Mouse (Mus musculus): Measurements from ENCODE around the gene Ess2.

Gene Ess2

GRCm38 (mm10) chr16:17911052-17911595, at the start of gene Ess2:
TSS of gene Ess2 (minus strand) at chr16:17911348.
- in situ Hi-C loops (cut with MboI, MseI) = loop anchor here in 1 of 2 experiments (5.0 kb wide), 1 partner anchor 704 kb away; the partner anchor contains the start of gene Rimbp3

DNA sequence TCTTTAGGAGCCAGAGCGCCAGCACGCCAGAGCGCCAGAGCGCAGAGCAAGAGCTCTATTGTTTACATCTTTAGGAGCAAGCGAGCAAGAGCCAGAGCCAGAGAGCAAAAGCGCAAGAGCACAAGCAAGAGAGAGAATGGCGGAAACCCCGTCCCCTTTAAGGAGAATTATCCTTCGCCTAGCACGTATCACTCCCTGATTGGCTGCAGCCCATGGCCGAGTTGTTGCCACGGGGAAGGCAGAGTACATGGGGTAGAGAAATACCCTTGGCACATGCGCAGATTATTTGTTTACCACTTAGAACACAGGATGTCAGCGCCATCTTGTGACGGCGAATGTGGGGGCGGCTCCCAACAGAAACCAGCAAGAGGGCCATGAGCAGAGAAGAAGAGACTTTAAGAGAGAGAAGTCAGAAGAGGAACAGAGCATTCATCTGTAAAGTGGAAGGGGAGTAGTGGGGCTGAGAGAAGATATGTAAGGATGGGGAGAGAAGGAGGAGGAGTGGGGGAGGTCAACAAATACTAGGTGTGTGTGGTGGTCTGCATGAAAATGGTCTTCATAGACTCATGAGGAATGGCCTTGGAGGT, 45.0 kb upstream of the Ess2 start:
- in situ Hi-C loops (cut with MboI, MseI) = loop anchor here in 1 of 2 experiments (10.0 kb wide), 1 partner anchor 721 kb away; the partner anchor contains the start of gene Hic2

DNA sequence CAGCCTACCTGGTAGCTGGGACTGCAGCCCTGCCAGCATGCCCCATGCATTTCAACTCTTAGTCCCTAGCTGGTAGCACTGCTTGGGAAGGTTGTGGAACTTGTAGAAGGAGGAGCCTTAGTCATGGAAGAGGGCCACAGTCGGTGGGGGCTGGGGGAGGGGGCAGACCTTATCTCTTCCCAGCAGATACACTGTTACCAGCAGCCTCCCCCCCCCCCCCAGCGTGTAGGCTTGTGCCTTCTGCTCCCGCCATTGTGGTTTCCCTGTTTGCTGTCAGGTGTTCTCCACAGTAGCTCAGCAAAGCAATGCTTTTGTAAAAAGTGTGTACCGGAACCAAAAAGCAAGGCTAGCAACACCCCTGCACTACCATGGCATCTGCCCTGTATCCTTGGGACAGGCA, 40.5 kb upstream of the Ess2 start:
- in situ Hi-C loops (cut with MboI, MseI) = loop anchor here in 1 of 2 experiments (10.0 kb wide), 1 partner anchor 717 kb away; the partner anchor contains the start of gene Hic2

DNA sequence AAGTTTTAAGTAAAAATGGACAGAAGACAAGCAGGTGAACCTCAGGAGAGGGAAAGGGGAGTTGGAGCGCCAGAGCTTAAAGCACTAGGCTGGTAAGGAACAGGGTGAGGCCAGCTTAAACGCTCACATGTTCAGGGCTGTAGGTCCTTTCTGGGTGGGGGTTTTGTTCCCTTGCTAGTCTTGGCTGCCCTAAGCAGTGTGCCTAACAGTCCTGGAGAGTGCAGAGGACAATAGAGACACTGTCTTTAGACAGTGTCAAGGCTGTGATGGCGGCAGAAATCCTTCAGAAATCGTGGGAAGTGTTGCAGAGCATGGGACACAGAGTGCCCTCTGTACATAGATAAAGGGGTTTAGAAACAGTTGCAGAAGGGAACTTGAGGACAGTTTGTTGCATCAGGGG, 38.9 kb upstream of the Ess2 start:
- in situ Hi-C loops (cut with MboI, MseI) = loop anchor here in 1 of 2 experiments (10.0 kb wide), 1 partner anchor 715 kb away; the partner anchor contains the start of gene Hic2

DNA sequence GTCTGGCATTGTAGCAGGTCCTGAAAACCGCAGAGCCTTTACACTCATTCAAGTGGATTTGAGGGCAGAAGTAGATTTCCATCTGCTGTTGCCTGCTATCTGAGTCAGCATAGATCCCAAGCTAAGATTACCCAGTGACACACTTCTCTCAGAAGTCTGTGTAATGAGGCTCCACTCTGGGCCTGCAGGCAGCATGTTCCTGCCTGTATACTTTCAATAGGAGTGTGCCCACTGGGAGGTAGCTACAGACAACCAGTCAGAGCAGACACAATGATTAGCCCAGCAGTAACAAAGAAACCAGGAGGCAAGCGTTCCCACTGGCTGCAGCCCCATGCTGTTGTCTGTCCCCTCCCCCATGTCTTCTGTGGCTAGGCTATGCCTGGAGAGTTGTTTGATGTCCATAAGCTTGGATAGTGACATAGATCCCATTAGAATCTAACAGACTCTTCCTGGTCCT, 38.3 kb upstream of the Ess2 start:
- in situ Hi-C loops (cut with MboI, MseI) = no loop called here

DNA sequence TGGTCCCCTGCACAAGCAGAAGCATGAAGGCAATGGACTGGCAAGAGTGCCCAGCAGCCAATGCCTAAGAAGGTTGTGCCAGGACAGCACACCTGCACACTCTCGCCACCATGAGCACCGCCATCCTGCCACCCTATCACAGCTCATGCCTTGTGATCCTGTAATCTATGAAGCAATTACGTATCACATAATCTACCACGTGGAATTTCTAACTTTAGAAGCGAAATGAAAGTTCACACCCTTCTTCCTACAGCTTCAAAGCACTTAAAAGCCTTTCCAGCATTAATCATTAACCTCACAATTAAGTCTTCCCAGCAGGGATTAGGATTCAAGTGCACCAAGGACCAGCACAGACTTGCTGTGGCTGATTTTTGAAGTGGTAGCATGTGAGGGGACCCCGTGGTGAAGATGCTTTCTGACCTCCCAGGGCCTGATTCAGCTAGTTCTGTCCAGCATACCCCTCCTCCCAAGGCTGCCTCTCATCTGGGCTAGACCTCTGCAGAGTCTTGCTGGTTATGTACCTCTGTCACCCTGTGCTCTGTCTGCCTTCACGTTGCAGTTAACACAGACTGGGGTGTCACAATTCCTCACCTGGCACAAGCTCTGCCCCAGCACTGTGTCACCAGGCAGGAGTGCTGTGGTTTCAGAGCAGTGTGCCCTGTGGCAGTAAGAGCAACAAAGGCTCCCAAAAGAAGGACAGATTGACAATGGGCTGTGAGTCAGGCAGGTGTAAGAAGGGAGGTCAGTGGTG, 34.1 kb upstream of the Ess2 start:
- in situ Hi-C loops (cut with MboI, MseI) = no loop called here

- in situ Hi-C loops (cut with MboI, MseI) = no loop called here
Measured at GRCm38 (mm10) chr16:17943466-17943865, 32.3 kb upstream of the Ess2 start.

GRCm38 (mm10) chr16:17939255-17939751, 28.2 kb upstream of the Ess2 start:
- in situ Hi-C loops (cut with MboI, MseI) = no loop called here

- in situ Hi-C loops (cut with MboI, MseI) = no loop called here
Measured at GRCm38 (mm10) chr16:17938821-17939220, 27.7 kb upstream of the Ess2 start.

DNA sequence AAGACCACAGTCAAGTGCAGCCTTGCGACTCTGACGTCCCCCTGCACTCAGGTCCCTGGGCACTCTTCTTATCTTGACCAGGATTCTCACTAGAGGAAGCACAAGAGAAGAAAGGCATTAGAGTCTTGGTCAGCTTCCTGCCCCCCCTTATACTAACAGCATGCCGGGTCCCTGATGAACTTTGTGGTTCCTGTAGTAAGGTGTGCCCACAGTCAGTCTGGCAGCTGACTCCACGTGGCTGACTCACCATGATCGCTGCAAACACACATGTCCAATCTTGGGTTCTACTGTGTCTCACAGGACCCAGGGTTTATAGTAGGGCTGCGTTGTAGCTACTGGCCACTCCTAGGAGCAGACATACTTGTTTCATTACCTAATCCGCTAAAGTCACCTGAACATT, 27.0 kb upstream of the Ess2 start:
- in situ Hi-C loops (cut with MboI, MseI) = no loop called here

DNA sequence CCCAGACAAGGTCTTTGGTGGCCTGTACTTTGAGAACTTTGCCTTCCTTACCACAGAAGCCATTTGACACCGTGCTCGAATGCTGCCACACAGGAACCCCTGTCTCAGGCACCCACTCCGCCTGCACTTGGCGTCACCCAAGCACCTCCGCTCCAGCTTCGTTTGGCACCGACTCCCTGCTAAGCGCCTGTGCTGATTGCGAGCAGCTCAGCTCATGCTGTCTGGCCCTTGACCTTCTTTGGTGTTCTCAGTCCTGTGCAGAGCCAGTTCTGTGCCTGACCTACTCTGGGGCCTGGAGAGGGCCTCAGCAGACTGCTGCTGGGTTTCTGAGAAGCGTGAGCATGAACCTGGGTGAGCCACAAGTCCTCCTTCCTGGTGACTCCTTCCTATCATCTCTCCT, 25.6 kb upstream of the Ess2 start:
- in situ Hi-C loops (cut with MboI, MseI) = no loop called here

DNA sequence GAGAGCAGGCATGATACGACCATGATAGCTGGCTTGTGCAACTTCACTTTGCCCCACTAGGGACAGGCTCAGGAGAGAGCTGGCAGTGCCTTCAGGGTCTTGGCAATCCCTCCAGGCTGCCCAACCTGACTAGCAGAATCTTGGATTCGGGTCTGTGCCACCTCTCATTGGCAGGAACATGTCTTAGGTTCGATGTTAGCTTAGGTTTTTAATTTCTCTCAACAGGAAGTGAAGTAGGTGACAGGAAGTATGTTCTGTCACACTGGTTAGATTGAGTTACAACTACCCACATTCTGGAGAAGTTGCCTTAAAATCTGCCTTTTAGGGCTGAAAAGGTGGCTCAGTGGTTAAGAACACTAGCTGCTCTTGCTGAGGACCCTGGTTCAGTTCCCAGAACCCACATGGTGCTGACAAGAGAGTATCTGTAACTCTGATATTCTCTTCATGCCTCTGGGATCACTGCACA, 23.3 kb upstream of the Ess2 start:
- in situ Hi-C loops (cut with MboI, MseI) = no loop called here

DNA sequence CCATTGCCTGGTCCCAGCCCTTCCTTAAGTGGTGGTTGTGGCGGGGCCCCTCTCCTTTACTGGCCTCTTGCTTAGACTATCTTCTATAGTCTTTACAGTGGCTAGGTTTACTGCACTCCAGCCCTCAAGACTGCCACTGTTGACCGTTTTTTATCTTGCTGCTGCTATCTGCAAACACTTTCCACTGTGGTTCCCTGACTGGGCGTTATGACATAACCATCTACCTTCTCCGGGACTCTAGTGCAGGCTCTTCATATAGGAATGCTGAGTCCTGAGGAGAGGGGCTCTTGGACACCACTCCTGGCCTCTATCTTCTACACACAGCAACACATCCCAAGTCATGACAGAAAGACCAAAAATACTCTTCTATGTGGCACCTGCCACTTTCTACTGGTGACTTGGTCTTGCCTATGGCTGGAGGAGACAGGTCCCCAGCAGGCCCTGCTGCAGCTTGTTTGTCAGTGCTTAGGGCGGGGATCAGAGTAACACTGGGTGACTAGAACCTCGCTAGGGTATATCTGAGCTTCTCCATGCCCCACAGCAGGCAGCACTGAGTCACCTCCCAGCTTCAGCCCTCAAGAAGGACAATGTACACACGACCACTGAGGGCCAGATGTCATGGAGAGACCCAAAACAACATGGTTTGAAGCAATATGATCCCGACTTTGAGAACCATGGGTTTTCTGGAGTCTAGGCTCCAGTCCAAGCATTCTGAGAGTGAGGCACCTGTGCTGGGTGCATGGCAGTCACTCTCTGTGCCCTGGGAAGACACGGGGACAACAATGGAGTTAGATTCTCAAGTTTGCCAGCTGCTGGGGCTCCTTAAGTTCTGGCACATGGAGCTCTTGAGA, 22.7 kb upstream of the Ess2 start:
- in situ Hi-C loops (cut with MboI, MseI) = no loop called here

DNA sequence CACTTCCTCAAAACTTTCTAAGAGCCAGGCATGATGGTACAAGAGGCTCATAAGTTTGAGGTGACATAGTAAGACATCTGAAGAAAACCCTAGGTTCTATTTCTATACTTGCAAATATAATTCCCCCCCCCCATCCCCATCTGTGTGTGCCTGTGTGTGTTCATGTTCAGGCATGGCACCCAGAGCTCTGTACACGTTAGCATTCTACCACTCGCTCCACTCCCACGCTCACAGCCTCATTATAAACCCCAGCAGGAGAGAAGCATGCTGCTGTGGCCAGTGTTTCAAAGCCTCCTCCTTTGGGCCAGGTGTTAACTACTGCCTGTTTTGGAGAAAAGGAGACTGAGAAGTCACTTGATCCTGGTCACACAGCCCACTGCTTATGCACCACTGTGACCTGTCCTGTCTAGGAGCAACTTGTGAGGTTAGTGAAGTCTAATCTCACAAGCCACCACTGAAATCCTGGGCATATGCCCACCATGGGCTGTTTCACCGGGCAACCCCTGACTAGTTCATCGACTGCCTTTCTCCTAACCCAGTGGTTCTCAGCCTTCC, 20.8 kb upstream of the Ess2 start:
- in situ Hi-C loops (cut with MboI, MseI) = no loop called here

DNA sequence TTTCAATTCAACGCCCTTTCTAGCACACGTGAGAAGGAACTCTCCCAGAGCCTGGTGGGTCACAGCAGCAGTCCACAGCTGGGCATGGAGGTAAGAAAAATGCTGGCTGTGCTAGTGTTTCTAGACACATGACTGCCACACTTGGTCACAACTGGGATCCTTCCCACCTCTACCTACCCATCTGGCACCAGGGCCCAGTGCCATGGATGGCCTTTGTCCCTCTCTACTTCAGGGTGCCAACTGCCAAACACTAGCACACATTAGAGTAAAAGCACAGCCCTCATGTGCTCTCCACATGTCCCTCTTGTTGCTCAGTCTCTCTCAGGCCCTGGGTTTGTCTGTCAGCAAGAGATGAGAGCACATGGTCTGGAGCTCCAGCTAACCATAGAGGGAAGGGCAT, 18.5 kb upstream of the Ess2 start:
- in situ Hi-C loops (cut with MboI, MseI) = no loop called here

DNA sequence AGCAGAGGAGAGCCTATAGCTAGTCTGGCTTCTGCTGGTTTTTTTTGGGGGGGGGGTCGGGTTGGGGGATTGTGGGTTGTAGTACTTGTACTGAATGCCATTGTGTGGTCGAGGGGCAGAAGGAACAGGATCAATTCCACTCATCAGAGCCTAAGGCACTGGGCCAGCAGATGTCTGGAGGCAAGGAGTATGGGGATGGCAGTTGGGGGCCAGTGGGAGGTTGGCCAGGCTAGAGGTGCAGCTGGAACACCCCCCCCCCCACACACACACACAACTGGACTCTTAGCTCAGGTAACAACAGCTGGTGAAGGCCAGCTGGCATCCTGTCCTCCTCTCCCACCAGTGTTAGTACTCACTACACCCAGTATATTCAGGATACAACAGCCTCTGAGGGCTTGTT, 18.1 kb upstream of the Ess2 start:
- in situ Hi-C loops (cut with MboI, MseI) = no loop called here

- in situ Hi-C loops (cut with MboI, MseI) = no loop called here
Measured at GRCm38 (mm10) chr16:17928627-17929104, 17.5 kb upstream of the Ess2 start.

DNA sequence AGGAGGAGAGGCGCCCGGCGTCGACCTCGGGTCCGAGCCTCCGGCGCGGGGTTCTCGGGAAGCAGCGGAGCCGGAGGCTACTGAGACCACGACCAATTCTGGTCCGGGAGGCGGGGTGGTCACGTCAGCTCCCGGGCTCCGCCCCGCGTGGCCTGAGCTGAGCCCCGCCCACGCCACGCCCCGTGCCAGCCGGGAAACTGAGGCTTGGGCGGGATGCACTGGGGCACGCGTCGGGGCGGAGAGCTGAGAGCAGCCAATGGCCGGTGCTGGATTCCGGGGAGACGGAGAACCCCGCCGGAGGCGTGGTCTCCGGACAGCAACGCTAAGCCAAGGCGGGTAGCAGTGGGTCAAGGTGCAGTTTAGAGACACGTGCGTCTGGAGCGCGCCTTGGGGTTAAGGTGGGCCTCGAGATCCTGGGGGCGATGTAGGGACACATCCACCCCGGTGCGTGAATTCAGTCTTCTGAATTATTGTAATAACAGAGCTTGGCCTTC, 17.0 kb upstream of the Ess2 start, which contains the start of gene Slc25a1:
TSS of gene Slc25a1 (minus strand) at position 133 of the 494 bp plus-strand sequence.
- in situ Hi-C loops (cut with MboI, MseI) = no loop called here

DNA sequence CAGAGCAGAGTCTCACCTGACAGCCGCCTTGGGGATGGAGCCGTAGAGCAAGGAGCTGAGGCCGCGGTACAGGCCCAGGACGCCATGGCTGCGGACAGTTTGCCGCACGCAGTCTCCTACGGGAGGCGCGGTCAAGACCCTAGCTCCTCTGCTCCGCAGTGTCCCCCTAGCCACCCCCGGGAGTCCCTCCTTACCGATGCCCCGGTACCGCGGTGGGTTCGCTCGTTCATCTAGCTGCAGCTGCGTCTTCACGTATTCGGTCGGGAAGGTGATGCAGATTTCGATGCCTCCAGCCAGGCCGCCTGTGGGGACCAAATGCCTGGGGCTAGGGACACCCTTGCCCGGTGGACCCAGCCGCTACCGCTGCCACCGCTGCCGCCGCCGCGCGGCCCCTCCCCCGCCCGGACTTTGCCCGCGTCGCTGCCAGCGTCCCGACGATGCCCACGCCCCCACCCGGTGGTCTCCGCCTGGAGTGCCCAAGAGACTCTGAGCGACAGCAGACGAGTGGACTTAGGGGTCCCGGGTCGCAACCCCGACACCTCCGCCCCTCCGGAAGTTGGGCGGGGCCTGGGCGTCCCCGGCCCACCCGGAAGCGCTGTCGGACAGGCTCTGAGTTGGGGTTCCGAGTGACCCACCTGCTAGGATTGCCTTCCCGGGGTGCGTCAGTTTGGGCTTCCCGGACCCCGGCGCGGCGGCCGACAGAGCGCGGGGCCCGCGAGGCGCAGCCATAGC, 16.4 kb upstream of the Ess2 start:
- in situ Hi-C loops (cut with MboI, MseI) = no loop called here

GRCm38 (mm10) chr16:17922163-17922538, 11.0 kb upstream of the Ess2 start:
- in situ Hi-C loops (cut with MboI, MseI) = no loop called here
